Mouse (Mus musculus) bone marrow, adult 2 months (tissue): Measurements from ENCODE around the gene Agap3.

ENCODE experiments used
- CTCF ChIP-seq: fragments of 200-500 bp; IDR thresholded peaks from 2 replicates; pipeline ENCODE4 v1.5.1; 2011; ENCODE audit warnings: low read length, control low read depth; ENCODE audit not compliant: control insufficient read depth, insufficient read depth
- POLR2A ChIP-seq: fragments of 200-500 bp; IDR thresholded peaks from 2 replicates; pipeline ENCODE4 v1.6.1; 2011; ENCODE audit warnings: low read depth, mild to moderate bottlenecking, control low read depth, low read length, borderline replicate concordance; ENCODE audit not compliant: control insufficient read depth

DNA sequence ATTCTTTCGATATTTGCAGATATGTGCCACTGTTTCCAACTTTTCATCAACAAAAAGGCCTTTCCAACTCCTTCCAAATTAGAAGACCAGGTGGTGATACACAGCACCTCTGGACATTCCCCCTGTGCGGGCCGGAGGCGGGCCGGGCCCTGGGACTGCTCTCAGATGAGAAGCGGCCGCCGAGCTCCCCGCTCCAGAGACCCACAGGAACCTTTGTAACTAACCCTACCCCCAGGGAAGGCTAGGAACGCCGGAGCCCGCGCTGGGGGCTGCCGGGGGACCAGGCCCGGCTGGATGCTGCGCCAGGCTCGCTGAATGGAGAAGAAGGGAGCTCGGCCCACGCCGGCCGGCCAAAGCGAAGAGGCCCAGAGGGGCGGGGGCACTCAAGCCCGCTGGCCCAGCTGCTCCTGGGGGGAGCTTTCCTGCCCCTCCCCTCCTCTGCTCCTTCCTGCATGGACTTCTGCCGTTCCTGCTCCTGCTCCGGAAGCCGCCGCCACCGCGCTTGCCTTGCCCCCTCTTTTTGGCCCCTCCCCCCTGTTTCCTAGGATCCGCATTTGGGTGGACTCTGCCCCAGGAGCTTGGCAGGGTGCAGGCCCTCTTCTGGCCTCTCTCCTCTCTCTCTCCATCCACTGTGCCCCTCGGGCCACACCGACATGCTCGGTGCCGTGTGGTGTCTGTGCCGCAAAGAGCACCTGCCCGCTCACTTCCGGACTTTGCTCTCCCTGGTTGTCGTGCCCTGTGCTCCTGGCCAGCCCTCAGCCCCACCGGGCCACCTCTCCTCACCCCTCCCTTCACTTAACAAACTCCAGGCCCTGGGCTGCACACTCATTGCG is 30.5 kb downstream of the Agap3 start:
- no peak for TF ChIP-seq CTCF
- no peak for TF ChIP-seq POLR2A
